Mouse (Mus musculus) ES-Bruce4 (cell line): ENCODE data around the gene Mmaa.

Experiments
- CTCF ChIP-seq: IDR thresholded peaks from one replicate; pipeline ENCODE4 v1.8.1; 2011; ENCODE audit warnings: low read depth, low read length
- EP300 ChIP-seq: IDR thresholded peaks from 2 replicates; pipeline ENCODE4 v1.6.1; 2011; ENCODE audit warnings: low read depth, low read length; ENCODE audit not compliant: insufficient read depth
- POLR2A ChIP-seq: IDR thresholded peaks from one replicate; pipeline ENCODE4 v1.8.1; 2011; ENCODE audit warnings: low read length; ENCODE audit not compliant: insufficient read depth

DNA sequence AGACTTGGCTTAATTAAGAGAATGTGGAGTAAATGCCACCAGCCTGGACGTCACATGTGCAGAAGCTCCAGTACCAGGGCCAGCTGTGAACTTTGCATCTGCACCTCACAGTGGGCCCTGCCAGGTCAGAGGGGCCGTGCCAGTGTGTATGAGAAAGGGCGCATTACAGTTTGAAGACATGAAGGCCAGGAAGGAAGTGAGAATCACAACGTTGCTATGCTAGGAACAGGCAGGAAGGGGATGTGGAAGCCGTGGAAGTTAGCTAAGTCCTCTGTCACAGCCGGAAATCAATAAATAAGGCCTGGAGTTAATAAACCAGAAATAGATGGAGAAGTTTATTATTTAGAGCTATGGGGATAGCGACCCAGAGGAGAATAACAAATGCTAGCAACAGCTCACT is 28.4 kb upstream of the Mmaa start:
- no peak for TF ChIP-seq CTCF
- no peak for TF ChIP-seq POLR2A
- TF ChIP-seq EP300: no peak
